Mouse (Mus musculus): Measurements from ENCODE around the gene Pagr1b.

- TF ChIP-seq POLR2A (IDR thresholded peaks at IDR 0.05; ENCODE audit: insufficient read depth, low read depth, low read length) (no peak), EP300 (IDR thresholded peaks at IDR 0.05; ENCODE audit: insufficient read depth, low read depth, low read length) (no peak), CTCF (IDR thresholded peaks at IDR 0.05) (no peak)
Measured at GRCm38 (mm10) chr7:127055026-127055585, 38.8 kb upstream of the Pagr1b start.

All from heart, adult 2 months (tissue).